Mouse (Mus musculus) liver, embryonic 16.5 days (tissue): ENCODE results near the gene Chaf1a. TPM values are rescaled to one million over a fixed set of nuclear protein-coding genes. Genes with fewer than 3 reads are reported as not detected.
A peak's percentile ranks its signal among the peaks of the same experiment; 100 is the strongest.

Experiments used
- ATAC-seq: fragments of 200-750 bp; cut with Nextera tagmentation; 2 replicates; pipeline ENCODE4 v1.8.0; 2017; ENCODE audit warnings: low read depth, mild to moderate bottlenecking, moderate number of reproducible peaks, moderate library complexity
- H3K27ac ChIP-seq: fragments of 300-500 bp; sonication (generic); 2 replicates; pipeline ENCODE4 v1.5.1; 2014; ENCODE audit warnings: mild to moderate bottlenecking, low read length
- H3K27me3 ChIP-seq: fragments of 300-500 bp; sonication (generic); 2 replicates; pipeline ENCODE4 v1.6.1; 2014; ENCODE audit warnings: low read depth, low read length, mixed read lengths; ENCODE audit not compliant: control insufficient read depth, insufficient read depth
- H3K36me3 ChIP-seq: fragments of 300-500 bp; sonication (generic); 2 replicates; pipeline ENCODE4 v1.6.1; 2014; ENCODE audit warnings: mild to moderate bottlenecking; ENCODE audit not compliant: control insufficient read depth, insufficient read depth
- H3K4me1 ChIP-seq: fragments of 300-500 bp; sonication (generic); 2 replicates; pipeline ENCODE4 v1.6.1; 2014; ENCODE audit warnings: low read depth, low read length, mixed read lengths; ENCODE audit not compliant: control insufficient read depth
- H3K4me2 ChIP-seq: fragments of 300-500 bp; sonication (generic); 2 replicates; pipeline ENCODE4 v1.6.1; 2014; ENCODE audit warnings: low read depth, low read length, mixed read lengths
- H3K4me3 ChIP-seq: fragments of 300-500 bp; sonication (generic); 2 replicates; pipeline ENCODE4 v1.5.1; 2014; ENCODE audit warnings: low read depth, mild to moderate bottlenecking, low read length
- H3K9ac ChIP-seq: fragments of 300-500 bp; sonication (generic); 2 replicates; pipeline ENCODE4 v1.6.1; 2014; ENCODE audit warnings: low read depth, low read length
- H3K9me3 ChIP-seq: fragments of 300-500 bp; sonication (generic); replicated peaks from 2 replicates; pipeline ENCODE4 v1.6.1; 2016; ENCODE audit warnings: low read length; ENCODE audit not compliant: control insufficient read depth
- WGBS: fragments of 180-500 bp; shearing (Covaris S2); extraction: QIAGEN DNeasy Blood & Tissue Kit; methylation state at CpG from one replicate; pipeline ENCODE4 v1.1.7; 2014; ENCODE audit not compliant: insufficient replicate concordance; 5-methylcytosine and 5-hydroxymethylcytosine counted together
- polyA plus RNA-seq: library from polyadenylated mRNA; unstranded; fragments of >200 nt; fragmentation: Nextera tagmentation; extraction: Ambion mirVana; gene quantifications from 2 replicates; pipeline ENCODE4 v1.2.1, GENCODE M21; 2015

The Chaf1a gene
- polyA plus RNA-seq, 1 experiment from 2014 or later, result 14.5 TPM

DNA sequence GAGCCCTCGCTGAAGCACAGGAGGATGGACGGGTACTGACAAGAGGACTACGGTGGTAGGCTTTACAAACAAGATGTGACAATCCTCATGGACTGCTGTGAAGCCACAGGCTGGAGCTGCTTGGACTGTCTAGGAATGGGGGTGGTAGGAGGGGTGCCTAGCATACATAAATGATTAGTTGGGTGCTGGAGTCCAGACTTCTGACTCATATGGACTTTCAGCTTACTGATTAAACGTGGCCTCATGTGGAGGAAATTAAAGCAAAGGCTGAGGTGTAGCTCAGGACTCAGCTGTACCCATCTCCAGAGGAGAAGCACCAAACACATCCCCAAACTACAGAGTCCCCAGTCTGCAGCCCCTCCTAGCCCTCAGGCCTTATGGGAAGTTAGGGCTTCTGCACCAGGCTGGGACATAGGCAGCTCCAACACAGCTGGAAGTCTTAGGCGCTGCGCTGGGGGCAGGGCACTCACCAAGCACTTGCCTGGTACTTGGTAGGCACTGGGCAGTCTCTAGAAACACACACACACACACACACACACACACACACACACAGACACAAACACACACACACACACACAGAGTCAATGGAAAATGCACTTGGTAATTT, 8.0 kb upstream of the Chaf1a start:
- no peak overlapping the region for H3K4me3 ChIP-seq
- peaks cover 54% of the 10 kb centered on the region for H3K4me1 ChIP-seq
- H3K9me3 ChIP-seq, result no peaks in the 10 kb centered on the region
- no peaks in the 10 kb centered on the region; the same call in 1 of the 2 replicates for H3K36me3 ChIP-seq
- 61% methylated on average over 6 of the region's 6 CpGs for WGBS
- 0 out of 2 replicates have a peak overlapping the region, but pooled peaks have one; percentile 6 for H3K27ac ChIP-seq
- H3K4me2 ChIP-seq, result no peak overlapping the region
- ATAC-seq, result no peak
- no peak overlapping the region for H3K9ac ChIP-seq
- H3K27me3 ChIP-seq, result no peaks in the 10 kb centered on the region

- no peak overlapping the region for H3K9ac ChIP-seq
- H3K9me3 ChIP-seq, result no peaks in the 10 kb centered on the region
- no peak overlapping the region for H3K4me3 ChIP-seq
- no peak for ATAC-seq
- WGBS, result 50% methylated on average over 7 of the region's 7 CpGs
- no peaks in the 10 kb centered on the region for H3K27me3 ChIP-seq
- no peaks in the 10 kb centered on the region; the same call in 1 of the 2 replicates for H3K36me3 ChIP-seq
- peak overlapping the region; percentile 48; the same call in 1 of the 2 replicates for H3K27ac ChIP-seq
- H3K4me2 ChIP-seq, result no peak overlapping the region
- peaks cover 55% of the 10 kb centered on the region for H3K4me1 ChIP-seq
Observed at GRCm38 (mm10) chr17:56032831-56033230, 7.4 kb upstream of the Chaf1a start.

- H3K9ac ChIP-seq, result no peak overlapping the region
- H3K4me2 ChIP-seq, result no peak overlapping the region
- no peaks in the 10 kb centered on the region for H3K27me3 ChIP-seq
- no peak for ATAC-seq
- H3K9me3 ChIP-seq, result no peaks in the 10 kb centered on the region
- WGBS, result 76% methylated on average over 7 of the region's 7 CpGs
- H3K4me1 ChIP-seq, result peaks cover 55% of the 10 kb centered on the region
- H3K27ac ChIP-seq, result no peak overlapping the region
- no peaks in the 10 kb centered on the region for H3K36me3 ChIP-seq
- peak overlapping the region; percentile 93; the same call in 1 of the 2 replicates for H3K4me3 ChIP-seq
Observed at GRCm38 (mm10) chr17:56034040-56034725, 6.1 kb upstream of the Chaf1a start.

DNA sequence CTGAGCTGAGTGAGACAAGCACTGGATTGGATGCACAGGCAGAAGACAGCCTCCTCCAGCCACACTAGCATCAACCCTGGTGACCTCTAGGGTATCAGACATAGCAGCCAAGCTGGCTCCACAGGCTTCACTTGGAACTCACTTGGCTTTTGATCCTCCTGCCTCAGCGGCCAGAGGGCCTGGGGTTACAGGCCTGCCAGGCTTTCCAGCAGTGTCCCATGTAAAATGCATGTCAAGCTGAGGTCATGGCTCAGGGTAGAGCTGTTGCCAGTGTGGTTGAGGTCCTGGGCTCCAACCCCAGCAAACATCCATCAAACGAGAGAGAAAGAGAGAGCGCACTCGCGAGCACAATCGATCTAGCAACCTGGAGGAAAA, 5.5 kb upstream of the Chaf1a start:
- Histone ChIP-seq H3K4me2 (peak overlapping the region; percentile 83), H3K9me3 (no peaks in the 10 kb centered on the region), H3K4me3 (peak overlapping the region; percentile 93), H3K4me1 (peaks cover 55% of the 10 kb centered on the region), H3K9ac (peak overlapping the region; percentile 98), H3K36me3 (no peaks in the 10 kb centered on the region), H3K27me3 (no peaks in the 10 kb centered on the region), H3K27ac (no peak overlapping the region; the same call in 1 of the 2 replicates)
- ATAC-seq, result no peak
- WGBS, result 77% methylated on average over 6 of the region's 6 CpGs

- Histone ChIP-seq H3K9me3 (no peaks in the 10 kb centered on the region), H3K27ac (peak overlapping the region; percentile 11; the same call in 1 of the 2 replicates), H3K9ac (peak overlapping the region; percentile 98), H3K4me2 (peak overlapping the region; percentile 83), H3K36me3 (no peaks in the 10 kb centered on the region), H3K4me1 (peaks cover 55% of the 10 kb centered on the region), H3K27me3 (no peaks in the 10 kb centered on the region), H3K4me3 (peak overlapping the region; percentile 93)
- WGBS, result 55% methylated on average over 4 of the region's 4 CpGs
- no peak for ATAC-seq
Observed at GRCm38 (mm10) chr17:56035216-56035615, 5.0 kb upstream of the Chaf1a start.

DNA sequence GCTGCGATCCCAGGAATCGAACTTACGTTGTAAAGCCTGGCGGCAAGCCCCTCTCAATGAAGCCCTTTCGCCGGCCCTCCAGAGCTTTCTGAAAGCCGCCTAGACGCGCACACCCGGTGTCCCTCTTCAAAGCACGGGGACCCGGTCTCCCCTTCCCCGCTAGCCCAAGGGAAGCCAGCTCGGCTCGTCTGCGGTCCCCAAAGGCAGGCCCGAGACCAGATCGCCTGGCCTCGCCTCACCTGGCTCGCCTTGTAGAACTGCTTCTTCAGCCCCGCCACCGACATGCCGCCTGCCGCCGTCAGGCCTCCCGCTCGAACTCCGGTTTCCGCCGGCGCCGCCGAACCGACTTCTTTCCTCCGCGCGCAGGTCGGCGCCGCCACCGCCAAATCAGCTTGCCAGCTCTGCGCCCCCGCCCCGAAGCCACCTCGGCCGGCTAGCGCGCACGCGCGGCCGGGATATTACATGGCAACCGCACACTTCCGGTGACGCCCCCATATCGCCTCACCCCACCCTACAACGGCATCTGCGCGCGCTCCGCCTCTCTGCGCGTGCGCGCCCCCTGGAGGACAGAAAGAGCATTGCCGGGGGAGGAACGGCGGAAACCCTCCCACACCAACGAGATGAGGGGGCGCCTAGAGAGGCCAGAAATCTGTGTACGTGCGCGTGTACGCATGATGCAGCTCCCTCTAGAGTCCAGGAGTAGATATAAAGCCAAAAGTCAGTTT, 3.9 kb upstream of the Chaf1a start, which contains the start of gene Sh3gl1:
Gene Sh3gl1, minus strand, starts transcription at position 460 of the 725 bp plus-strand sequence.
- Histone ChIP-seq H3K9me3 (no peaks in the 10 kb centered on the region), H3K4me1 (peaks cover 49% of the 10 kb centered on the region), H3K4me3 (peak within 1 kb of the TSS; percentile 93), H3K4me2 (peak within 1 kb of the TSS; percentile 83), H3K36me3 (no peaks in the 10 kb centered on the region), H3K27ac (peak within 1 kb of the TSS; percentile 93), H3K9ac (peak within 1 kb of the TSS; percentile 98), H3K27me3 (no peaks in the 10 kb centered on the region)
- ATAC-seq, result peak; percentile 89
- under 1% methylated on average over 74 of the region's 74 CpGs for WGBS

DNA sequence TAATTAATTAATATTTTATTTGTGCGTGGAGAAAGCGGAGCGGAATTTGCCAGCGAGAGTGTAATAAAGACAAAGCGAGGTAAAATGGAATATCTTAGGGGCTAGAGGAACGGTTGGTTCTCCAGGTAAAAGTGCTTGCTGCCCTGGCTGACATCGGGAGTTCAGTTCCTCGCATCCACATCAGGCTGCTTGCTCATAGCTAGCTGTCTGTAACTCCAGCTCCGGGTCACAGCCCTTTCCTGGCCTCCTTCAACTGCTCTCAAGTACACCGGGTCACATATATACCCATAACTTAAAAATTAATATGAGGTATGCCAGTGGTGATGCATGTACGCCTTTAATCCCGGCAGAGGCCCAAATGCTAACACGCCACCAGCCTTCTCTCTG, 3.3 kb upstream of the Chaf1a start:
- H3K36me3 ChIP-seq, result no peaks in the 10 kb centered on the region
- no peaks in the 10 kb centered on the region for H3K27me3 ChIP-seq
- peak overlapping the region; percentile 52 for H3K9ac ChIP-seq
- H3K4me1 ChIP-seq, result peaks cover 50% of the 10 kb centered on the region
- 34% methylated on average over 13 of the region's 13 CpGs for WGBS
- H3K4me3 ChIP-seq, result peak overlapping the region; percentile 93
- peak overlapping the region; percentile 65 for H3K4me2 ChIP-seq
- no peak for ATAC-seq
- H3K9me3 ChIP-seq, result no peaks in the 10 kb centered on the region
- H3K27ac ChIP-seq, result 0 out of 2 replicates have a peak overlapping the region, but pooled peaks have one; percentile 16

GRCm38 (mm10) chr17:56038583-56039261, 1.5 kb upstream of the Chaf1a start:
- H3K4me1 ChIP-seq, result peaks cover 34% of the 10 kb centered on the region
- H3K9ac ChIP-seq, result no peak overlapping the region
- 76% methylated on average over 8 of the region's 8 CpGs for WGBS
- no peak overlapping the region for H3K4me3 ChIP-seq
- H3K9me3 ChIP-seq, result no peaks in the 10 kb centered on the region
- 0 out of 2 replicates have a peak overlapping the region, but pooled peaks have one; percentile 20 for H3K27ac ChIP-seq
- no peak overlapping the region for H3K4me2 ChIP-seq
- H3K36me3 ChIP-seq, result peaks cover 3% of the 10 kb centered on the region
- no peaks in the 10 kb centered on the region for H3K27me3 ChIP-seq
- ATAC-seq, result no peak
